Mouse (Mus musculus): ENCODE results near the gene Chid1. TPM values are rescaled to one million over a fixed set of nuclear protein-coding genes. Genes with fewer than 3 reads are reported as not detected.

Gene Chid1
- polyA plus RNA-seq, 1 experiment from 2014 or later = 30.0 TPM

GRCm38 (mm10) chr7:141502556-141502905, 37.1 kb downstream of the Chid1 start:
- H3K36me3 ChIP-seq (ENCODE audit: insufficient read depth, low read length) = no peaks in the 10 kb centered on the region
- no peak overlapping the region for H3K9ac ChIP-seq (ENCODE audit: low read depth, low read length)
- H3K4me3 ChIP-seq (replicated peaks; ENCODE audit: low read depth, low read length) = no peak overlapping the region
- no peak for TF ChIP-seq CTCF (IDR thresholded peaks at IDR 0.05; ENCODE audit: low read depth)
- no peaks in the 10 kb centered on the region for H3K9me3 ChIP-seq (replicated peaks; ENCODE audit: low read length)
- no peak overlapping the region for H3K4me2 ChIP-seq (ENCODE audit: low read length)
- 89% methylated on average over 5 of the region's 5 CpGs for WGBS
- H3K4me1 ChIP-seq (replicated peaks; ENCODE audit: insufficient read depth, low read length) = no peaks in the 10 kb centered on the region
- no peaks in the 10 kb centered on the region for H3K27me3 ChIP-seq (ENCODE audit: insufficient read depth, low read length)
- DNase-seq (ENCODE audit: low spot score) (no peak), ATAC-seq (replicated peaks; ENCODE audit: low FRiP score, low read depth) (no peak)
- no peak overlapping the region for H3K27ac ChIP-seq

GRCm38 (mm10) chr7:141501820-141502555, 37.7 kb downstream of the Chid1 start:
- no peaks in the 10 kb centered on the region for H3K36me3 ChIP-seq (ENCODE audit: insufficient read depth, low read length)
- H3K27me3 ChIP-seq (ENCODE audit: insufficient read depth, low read length) = no peaks in the 10 kb centered on the region
- no peak overlapping the region for H3K9ac ChIP-seq (ENCODE audit: low read depth, low read length)
- H3K4me3 ChIP-seq (replicated peaks; ENCODE audit: low read depth, low read length) = no peak overlapping the region
- H3K9me3 ChIP-seq (replicated peaks; ENCODE audit: low read length) = no peaks in the 10 kb centered on the region
- no peak for DNase-seq (ENCODE audit: low spot score)
- H3K27ac ChIP-seq = no peak overlapping the region
- no peak overlapping the region for H3K4me2 ChIP-seq (ENCODE audit: low read length)
- no peak for ATAC-seq (replicated peaks; ENCODE audit: low FRiP score, low read depth)
- WGBS = 78% methylated on average over 7 of the region's 7 CpGs
- TF ChIP-seq CTCF (IDR thresholded peaks at IDR 0.05; ENCODE audit: low read depth) = no peak
- H3K4me1 ChIP-seq (replicated peaks; ENCODE audit: insufficient read depth, low read length) = no peaks in the 10 kb centered on the region

GRCm38 (mm10) chr7:141497600-141497999, 42.1 kb downstream of the Chid1 start:
- H3K9ac ChIP-seq (ENCODE audit: low read depth, low read length) = no peak overlapping the region
- H3K4me2 ChIP-seq (ENCODE audit: low read length) = no peak overlapping the region
- no peak overlapping the region for H3K27ac ChIP-seq
- H3K9me3 ChIP-seq (replicated peaks; ENCODE audit: low read length) = no peaks in the 10 kb centered on the region
- DNase-seq (ENCODE audit: low spot score) (no peak), ATAC-seq (replicated peaks; ENCODE audit: low FRiP score, low read depth) (no peak)
- 81% methylated on average over 3 of the region's 3 CpGs for WGBS
- peaks cover 12% of the 10 kb centered on the region for H3K36me3 ChIP-seq (ENCODE audit: insufficient read depth, low read length)
- no peak for TF ChIP-seq CTCF (IDR thresholded peaks at IDR 0.05; ENCODE audit: low read depth)
- no peaks in the 10 kb centered on the region for H3K27me3 ChIP-seq (ENCODE audit: insufficient read depth, low read length)
- no peak overlapping the region for H3K4me3 ChIP-seq (replicated peaks; ENCODE audit: low read depth, low read length)
- H3K4me1 ChIP-seq (replicated peaks; ENCODE audit: insufficient read depth, low read length) = no peaks in the 10 kb centered on the region

- no peak overlapping the region for H3K27ac ChIP-seq
- no peaks in the 10 kb centered on the region for H3K4me1 ChIP-seq (replicated peaks; ENCODE audit: insufficient read depth, low read length)
- H3K36me3 ChIP-seq (ENCODE audit: insufficient read depth, low read length) = peaks cover 20% of the 10 kb centered on the region
- ATAC-seq (replicated peaks; ENCODE audit: low FRiP score, low read depth) (no peak), DNase-seq (ENCODE audit: low spot score) (no peak)
- no peak for TF ChIP-seq CTCF (IDR thresholded peaks at IDR 0.05; ENCODE audit: low read depth)
- no peak overlapping the region for H3K4me2 ChIP-seq (ENCODE audit: low read length)
- no peaks in the 10 kb centered on the region for H3K9me3 ChIP-seq (replicated peaks; ENCODE audit: low read length)
- H3K27me3 ChIP-seq (ENCODE audit: insufficient read depth, low read length) = no peaks in the 10 kb centered on the region
- no peak overlapping the region for H3K9ac ChIP-seq (ENCODE audit: low read depth, low read length)
- 73% methylated on average over 4 of the region's 4 CpGs for WGBS
- no peak overlapping the region for H3K4me3 ChIP-seq (replicated peaks; ENCODE audit: low read depth, low read length)
These were observed 43.7 kb downstream of the Chid1 start for GRCm38 (mm10) chr7:141495940-141496339.

GRCm38 (mm10) chr7:141495379-141495778, 44.3 kb downstream of the Chid1 start:
- DNase-seq (ENCODE audit: low spot score) (no peak), ATAC-seq (replicated peaks; ENCODE audit: low FRiP score, low read depth) (no peak)
- 77% methylated on average over 2 of the region's 2 CpGs for WGBS
- Histone ChIP-seq H3K4me2 (ENCODE audit: low read length) (no peak overlapping the region), H3K27ac (no peak overlapping the region), H3K4me1 (replicated peaks; ENCODE audit: insufficient read depth, low read length) (no peaks in the 10 kb centered on the region), H3K27me3 (ENCODE audit: insufficient read depth, low read length) (no peaks in the 10 kb centered on the region), H3K36me3 (ENCODE audit: insufficient read depth, low read length) (peaks cover 24% of the 10 kb centered on the region), H3K4me3 (replicated peaks; ENCODE audit: low read depth, low read length) (no peak overlapping the region), H3K9ac (ENCODE audit: low read depth, low read length) (no peak overlapping the region), H3K9me3 (replicated peaks; ENCODE audit: low read length) (no peaks in the 10 kb centered on the region)
- TF ChIP-seq CTCF (IDR thresholded peaks at IDR 0.05; ENCODE audit: low read depth) = no peak

GRCm38 (mm10) chr7:141493729-141494128, 45.9 kb downstream of the Chid1 start:
- DNase-seq (ENCODE audit: low spot score) (no peak), ATAC-seq (replicated peaks; ENCODE audit: low FRiP score, low read depth) (no peak)
- H3K4me1 ChIP-seq (replicated peaks; ENCODE audit: insufficient read depth, low read length) = no peaks in the 10 kb centered on the region
- no peak overlapping the region for H3K9ac ChIP-seq (ENCODE audit: low read depth, low read length)
- H3K9me3 ChIP-seq (replicated peaks; ENCODE audit: low read length) = no peaks in the 10 kb centered on the region
- H3K4me2 ChIP-seq (ENCODE audit: low read length) = no peak overlapping the region
- H3K27ac ChIP-seq = no peak overlapping the region
- no peaks in the 10 kb centered on the region for H3K27me3 ChIP-seq (ENCODE audit: insufficient read depth, low read length)
- TF ChIP-seq CTCF (IDR thresholded peaks at IDR 0.05; ENCODE audit: low read depth) = no peak
- H3K4me3 ChIP-seq (replicated peaks; ENCODE audit: low read depth, low read length) = no peak overlapping the region
- 92% methylated on average over 1 of the region's 1 CpGs for WGBS
- peaks cover 25% of the 10 kb centered on the region for H3K36me3 ChIP-seq (ENCODE audit: insufficient read depth, low read length)

- Histone ChIP-seq H3K27me3 (ENCODE audit: insufficient read depth, low read length) (no peaks in the 10 kb centered on the region), H3K9me3 (replicated peaks; ENCODE audit: low read length) (no peaks in the 10 kb centered on the region), H3K27ac (no peak overlapping the region), H3K4me3 (replicated peaks; ENCODE audit: low read depth, low read length) (no peak overlapping the region), H3K4me1 (replicated peaks; ENCODE audit: insufficient read depth, low read length) (no peaks in the 10 kb centered on the region), H3K36me3 (ENCODE audit: insufficient read depth, low read length) (peaks cover 25% of the 10 kb centered on the region), H3K9ac (ENCODE audit: low read depth, low read length) (no peak overlapping the region), H3K4me2 (ENCODE audit: low read length) (no peak overlapping the region)
- ATAC-seq (replicated peaks; ENCODE audit: low FRiP score, low read depth) = no peak
- DNase-seq (ENCODE audit: low spot score) = no peak
- no peak for TF ChIP-seq CTCF (IDR thresholded peaks at IDR 0.05; ENCODE audit: low read depth)
- 92% methylated on average over 5 of the region's 5 CpGs for WGBS
These were observed 46.9 kb downstream of the Chid1 start for GRCm38 (mm10) chr7:141492738-141493137.
